Mouse (Mus musculus) spleen, adult 2 months (tissue): Measurements from ENCODE around the gene Gadd45gip1.

ENCODE experiments used
- CTCF ChIP-seq: fragments of 200-500 bp; IDR thresholded peaks from 2 replicates; pipeline ENCODE4 v1.5.1; 2011; ENCODE audit warnings: mild to moderate bottlenecking, inconsistent platforms; ENCODE audit not compliant: insufficient read depth, insufficient read length, insufficient replicate concordance; ENCODE audit errors: extremely low read depth
- POLR2A ChIP-seq: fragments of 200-500 bp; IDR thresholded peaks from 2 replicates; pipeline ENCODE4 v1.6.1; 2011; ENCODE audit warnings: low read depth, low read length, inconsistent platforms

- TF ChIP-seq CTCF, result no peak
- no peak for TF ChIP-seq POLR2A
Observed at GRCm38 (mm10) chr8:84781686-84782505, 49.4 kb upstream of the Gadd45gip1 start.
